Mouse (Mus musculus) kidney, adult 18-20 months (tissue): ENCODE measurements around the gene Mical1.

Source experiments
- DNase-seq: peaks from one replicate; pipeline ENCODE4 v3.0.0; 2021

Mical1 gene

GRCm38 (mm10) chr10:41523386-41523785 is 47.3 kb downstream of the Mical1 start:
- no peak for DNase-seq

GRCm38 (mm10) chr10:41525696-41526095 is 49.6 kb downstream of the Mical1 start:
- DNase-seq = no peak

GRCm38 (mm10) chr10:41529972-41530371 is 53.9 kb downstream of the Mical1 start:
- DNase-seq = no peak

- DNase-seq = no peak
Observed at GRCm38 (mm10) chr10:41535991-41536390, 59.9 kb downstream of the Mical1 start.
